Mouse (Mus musculus): ENCODE measurements at regions not wholly inside any gene's neighbourhood (a gene's known extent, or its start where the extent isn't known, plus 50 kb on each side); places are given as distances from the start of the nearest gene placed in this dataset.

DNA sequence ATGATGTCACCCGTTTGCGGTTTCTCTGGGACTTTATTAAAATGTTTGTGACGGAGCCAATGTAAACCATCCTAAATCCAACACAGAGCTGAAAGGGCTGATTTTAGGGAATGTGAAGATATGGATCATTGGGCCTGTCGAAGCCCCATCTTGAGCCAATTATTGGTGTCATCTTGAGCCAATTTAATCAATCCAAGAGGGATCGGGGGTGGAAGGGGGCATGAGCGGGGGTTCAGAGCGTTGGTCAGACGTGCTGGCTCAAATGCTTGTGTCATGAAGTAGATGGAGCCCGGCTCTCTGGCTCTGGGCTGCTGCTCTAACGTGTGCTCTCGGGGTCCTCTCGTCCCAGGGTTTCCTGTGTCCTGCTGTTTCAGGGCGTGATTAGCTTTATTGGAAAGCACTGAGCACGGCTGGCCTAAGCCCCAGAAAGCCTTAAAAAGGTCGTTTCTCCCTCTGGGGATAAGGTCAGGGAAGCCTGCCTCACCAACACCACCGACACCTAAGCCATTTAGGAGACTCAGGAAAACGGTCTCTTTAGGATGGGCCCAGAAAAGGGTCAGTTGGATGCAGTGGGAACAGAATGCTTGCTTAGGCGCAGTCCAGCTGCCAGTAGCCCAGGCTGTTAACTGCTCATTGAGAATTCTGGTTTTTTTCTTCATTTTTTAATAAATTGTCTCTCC is 106.7 kb upstream of the Mrps22 start:
- TF ChIP-seq CTCF (IDR thresholded peaks at IDR 0.05): no peak
- no peak for TF ChIP-seq EP300 (IDR thresholded peaks at IDR 0.05)

Measured in lung, postnatal 0 days (tissue).